Mouse (Mus musculus) spleen, adult 10 weeks (tissue): ENCODE measurements around the gene Bhmt2. TPM values are rescaled to one million over a fixed set of nuclear protein-coding genes. Genes with fewer than 3 reads are reported as not detected.

Experiments
- polyA plus RNA-seq: library from polyadenylated mRNA; stranded (reverse); fragments of 350-450 nt; fragmentation: Illumina TruSeq; extraction: RNeasy Lipid Tissue Mini Kit (QIAGEN cat#74804); gene quantifications from one replicate; pipeline ENCODE4 v1.2.3, GENCODE M21; 2015; ENCODE audit warnings: low replicate concordance; ENCODE audit not compliant: insufficient read depth

Gene Bhmt2
- polyA plus RNA-seq = not detected

GRCm38 (mm10) chr13:93674131-93674561 is at the start of gene Bhmt2, which contains the start of gene Dmgdh:
Gene Bhmt2 (minus strand): TSS chr13:93674302.
Gene Dmgdh (plus strand): TSS chr13:93674433.

GRCm38 (mm10) chr13:93637282-93638245 is 36.5 kb downstream of the Bhmt2 start, which contains the start of gene Bhmt:
Gene Bhmt (minus strand): TSS chr13:93637961.

Other genes with a start within 250 kb of the Bhmt2 start
- 11.2 TPM for gene Jmy, start 174.5 kb downstream of the Bhmt2 start, polyA plus RNA-seq
- gene Bhmt, start 36.3 kb downstream of the Bhmt2 start, polyA plus RNA-seq = not detected
- not detected for gene Dmgdh, start 131 bp upstream of the Bhmt2 start, polyA plus RNA-seq
- gene Arsb, start 97.3 kb upstream of the Bhmt2 start, polyA plus RNA-seq = 31.5 TPM